Mouse (Mus musculus) MEL (cell line): ENCODE data around the gene Ccdc12. TPM values are rescaled to one million over a fixed set of nuclear protein-coding genes. Genes with fewer than 3 reads are reported as not detected.

Experiments used
- DNase-seq: peaks from one replicate; pipeline ENCODE4 v3.0.0; 2011; ENCODE audit warnings: low read depth, low spot score
- H3K27ac ChIP-seq: 2 replicates; pipeline ENCODE4 v1.5.1; 2012; ENCODE audit warnings: low read depth, mild to moderate bottlenecking, control low read depth, low read length, moderate library complexity; ENCODE audit not compliant: control insufficient read depth
- H3K27me3 ChIP-seq, 2 experiments: fragments of 150-350 bp in 1 of 2; sonication (generic) in 1 of 2; 2 replicates each; pipeline ENCODE4 v1.6.1; 2012; ENCODE audit warnings: low read length in 2 of 2, mild to moderate bottlenecking in 2 of 2, improper control_type of control experiment in 1 of 2, moderate library complexity in 1 of 2; ENCODE audit not compliant: insufficient read depth in 2 of 2, control insufficient read depth in 1 of 2
- H3K36me3 ChIP-seq, 2 experiments: 2 replicates each; pipeline ENCODE4 v1.6.1; 2012 to 2014; ENCODE audit warnings: low read length in 2 of 2, improper control_type of control experiment in 1 of 2, inconsistent platforms in 1 of 2, mild to moderate bottlenecking in 1 of 2; ENCODE audit not compliant: insufficient read depth in 2 of 2, control insufficient read depth in 1 of 2
- H3K4me1 ChIP-seq, 2 experiments: fragments of 150-350 bp in 1 of 2; sonication (generic) in 1 of 2; 2 replicates each; pipeline ENCODE4 v1.6.1; 2012; ENCODE audit warnings: low read length in 2 of 2, improper control_type of control experiment in 1 of 2, mild to moderate bottlenecking in 1 of 2; ENCODE audit not compliant: insufficient read depth in 2 of 2, control insufficient read depth in 1 of 2
- H3K4me3 ChIP-seq, 2 experiments: fragments of 150-350 bp in 1 of 2; sonication (generic) in 1 of 2; 2 replicates each; pipeline ENCODE4 v1.5.1; 2012; ENCODE audit warnings: low read depth in 2 of 2, low read length in 2 of 2, mild to moderate bottlenecking in 2 of 2, moderate library complexity in 2 of 2, control low read depth in 1 of 2, improper control_type of control experiment in 1 of 2; ENCODE audit not compliant: control insufficient read depth in 1 of 2, insufficient read depth in 1 of 2
- H3K79me2 ChIP-seq: 2 replicates; pipeline ENCODE4 v1.6.1; 2012; ENCODE audit warnings: mild to moderate bottlenecking, low read length, moderate library complexity; ENCODE audit not compliant: control insufficient read depth, poor library complexity, insufficient read depth
- H3K9ac ChIP-seq: 2 replicates; pipeline ENCODE4 v1.6.1; 2012; ENCODE audit warnings: low read depth, mild to moderate bottlenecking, control low read depth, low read length, moderate library complexity; ENCODE audit not compliant: control insufficient read depth, poor library complexity, severe bottlenecking
- H3K9me3 ChIP-seq: fragments of 150-350 bp; sonication (generic); replicated peaks from 2 replicates; pipeline ENCODE4 v1.6.1; 2012; ENCODE audit warnings: mild to moderate bottlenecking, low read length, improper control_type of control experiment, moderate library complexity; ENCODE audit not compliant: insufficient read depth
- CTCF ChIP-seq, 3 experiments: IDR thresholded peaks in 2 of 3; conservative IDR thresholded peaks in 1 of 3; 2 replicates each; pipeline ENCODE4 v1.5.1; 2011 to 2012; ENCODE audit warnings: low read length in 3 of 3, low read depth in 2 of 3, mild to moderate bottlenecking in 2 of 3, improper control_type of control experiment in 1 of 3, inconsistent platforms in 1 of 3, mixed read lengths in 1 of 3, moderate library complexity in 1 of 3; ENCODE audit not compliant: control insufficient read depth in 1 of 3, insufficient read depth in 1 of 3, poor library complexity in 1 of 3, severe bottlenecking in 1 of 3
- ELF1 ChIP-seq: IDR thresholded peaks from 2 replicates; pipeline ENCODE4 v1.6.1; 2014; ENCODE audit warnings: low read depth, mild to moderate bottlenecking, inconsistent platforms, low read length, improper control_type of control experiment, moderate library complexity
- EP300 ChIP-seq, 2 experiments: IDR thresholded peaks; 2 replicates each; pipeline ENCODE4 v1.6.1; 2011; ENCODE audit warnings: improper control_type of control experiment in 2 of 2, low read length in 2 of 2, low read depth in 1 of 2, mild to moderate bottlenecking in 1 of 2
- ETS1 ChIP-seq: IDR thresholded peaks from 2 replicates; pipeline ENCODE4 v1.6.1; 2012; ENCODE audit warnings: low read depth, mild to moderate bottlenecking, inconsistent platforms, low read length, improper control_type of control experiment, moderate library complexity
- GABPA ChIP-seq: IDR thresholded peaks from 2 replicates; pipeline ENCODE4 v1.6.1; 2012; ENCODE audit warnings: low read depth, mild to moderate bottlenecking, inconsistent platforms, low read length, improper control_type of control experiment, moderate library complexity
- HCFC1 ChIP-seq: IDR thresholded peaks from 2 replicates; pipeline ENCODE4 v1.6.1; 2012; ENCODE audit warnings: low read depth, mild to moderate bottlenecking, inconsistent platforms, low read length, improper control_type of control experiment, moderate library complexity
- MAX ChIP-seq: IDR thresholded peaks from 2 replicates; pipeline ENCODE4 v1.6.1; 2011; ENCODE audit warnings: low read length, improper control_type of control experiment
- MAZ ChIP-seq: IDR thresholded peaks from 2 replicates; pipeline ENCODE4 v1.6.1; 2012; ENCODE audit warnings: low read depth, mild to moderate bottlenecking, inconsistent platforms, low read length, improper control_type of control experiment
- MEF2A ChIP-seq: IDR thresholded peaks from 2 replicates; pipeline ENCODE4 v1.6.1; 2014; ENCODE audit warnings: low read depth, mild to moderate bottlenecking, inconsistent platforms, low read length, improper control_type of control experiment; ENCODE audit not compliant: poor library complexity, insufficient replicate concordance, severe bottlenecking; ENCODE audit errors: extremely low read depth
- MYB ChIP-seq: IDR thresholded peaks from 2 replicates; pipeline ENCODE4 v1.6.1; 2011; ENCODE audit warnings: mild to moderate bottlenecking, low read depth, low read length, improper control_type of control experiment
- NELFE ChIP-seq: IDR thresholded peaks from 2 replicates; pipeline ENCODE4 v1.6.1; 2011; ENCODE audit warnings: low read depth, low read length, improper control_type of control experiment
- POLR2AphosphoS2 ChIP-seq: IDR thresholded peaks from 2 replicates; pipeline ENCODE4 v1.6.1; 2011; ENCODE audit warnings: low read length, improper control_type of control experiment
- RAD21 ChIP-seq: IDR thresholded peaks from 2 replicates; pipeline ENCODE4 v1.6.1; 2011; ENCODE audit warnings: mild to moderate bottlenecking, low read depth, low read length, improper control_type of control experiment
- RCOR1 ChIP-seq: IDR thresholded peaks from 2 replicates; pipeline ENCODE4 v1.6.1; 2012; ENCODE audit warnings: low read depth, mild to moderate bottlenecking, inconsistent platforms, low read length, improper control_type of control experiment
- SIN3A ChIP-seq: IDR thresholded peaks from 2 replicates; pipeline ENCODE4 v1.6.1; 2012; ENCODE audit warnings: low read length, improper control_type of control experiment, inconsistent platforms
- SMC3 ChIP-seq: IDR thresholded peaks from 2 replicates; pipeline ENCODE4 v1.6.1; 2011; ENCODE audit warnings: low read depth, low read length, improper control_type of control experiment
- TAL1 ChIP-seq: IDR thresholded peaks from 2 replicates; pipeline ENCODE4 v1.6.1; 2012; ENCODE audit warnings: mild to moderate bottlenecking, inconsistent platforms, low read length, moderate library complexity, mixed read lengths
- TBP ChIP-seq: IDR thresholded peaks from 2 replicates; pipeline ENCODE4 v1.8.0; 2011; ENCODE audit warnings: low read depth, low read length, improper control_type of control experiment
- UBTF ChIP-seq: IDR thresholded peaks from 2 replicates; pipeline ENCODE4 v1.6.1; 2012; ENCODE audit warnings: low read depth, mild to moderate bottlenecking, inconsistent platforms, low read length, improper control_type of control experiment, moderate library complexity, borderline replicate concordance; ENCODE audit not compliant: insufficient read depth
- USF1 ChIP-seq: IDR thresholded peaks from 2 replicates; pipeline ENCODE4 v1.6.1; 2014; ENCODE audit warnings: low read depth, mild to moderate bottlenecking, inconsistent platforms, low read length, improper control_type of control experiment, moderate library complexity
- ZKSCAN1 ChIP-seq: IDR thresholded peaks from 2 replicates; pipeline ENCODE4 v1.6.1; 2012; ENCODE audit warnings: low read depth, mild to moderate bottlenecking, inconsistent platforms, low read length, improper control_type of control experiment, moderate library complexity
- ZNF384 ChIP-seq: IDR thresholded peaks from 2 replicates; pipeline ENCODE4 v1.6.1; 2012; ENCODE audit warnings: low read depth, mild to moderate bottlenecking, inconsistent platforms, low read length, improper control_type of control experiment
- polyA plus RNA-seq, 2 experiments: library from polyadenylated mRNA; stranded (reverse) in 1 of 2; unstranded in 1 of 2; fragments of >175 nt in 1 of 2; fragments of >200 nt in 1 of 2; gene quantifications; 2 replicates each; pipeline versions ENCODE4 v1.2.1 to v1.2.4; 2012; ENCODE audit warnings: low replicate concordance in 2 of 2, low read depth in 1 of 2; ENCODE audit not compliant: insufficient read length in 2 of 2, insufficient read depth in 1 of 2, missing spikeins in 1 of 2
- total RNA-seq: library from RNA; depleted of rRNA; stranded (reverse); fragments of 300-350 nt; gene quantifications from 2 replicates; pipeline ENCODE4 v1.2.3, GENCODE M21; 2012

The Ccdc12 gene
- total and polyA plus RNA-seq, 3 experiments, result 112 to 129 TPM; not detected in 1

DNA sequence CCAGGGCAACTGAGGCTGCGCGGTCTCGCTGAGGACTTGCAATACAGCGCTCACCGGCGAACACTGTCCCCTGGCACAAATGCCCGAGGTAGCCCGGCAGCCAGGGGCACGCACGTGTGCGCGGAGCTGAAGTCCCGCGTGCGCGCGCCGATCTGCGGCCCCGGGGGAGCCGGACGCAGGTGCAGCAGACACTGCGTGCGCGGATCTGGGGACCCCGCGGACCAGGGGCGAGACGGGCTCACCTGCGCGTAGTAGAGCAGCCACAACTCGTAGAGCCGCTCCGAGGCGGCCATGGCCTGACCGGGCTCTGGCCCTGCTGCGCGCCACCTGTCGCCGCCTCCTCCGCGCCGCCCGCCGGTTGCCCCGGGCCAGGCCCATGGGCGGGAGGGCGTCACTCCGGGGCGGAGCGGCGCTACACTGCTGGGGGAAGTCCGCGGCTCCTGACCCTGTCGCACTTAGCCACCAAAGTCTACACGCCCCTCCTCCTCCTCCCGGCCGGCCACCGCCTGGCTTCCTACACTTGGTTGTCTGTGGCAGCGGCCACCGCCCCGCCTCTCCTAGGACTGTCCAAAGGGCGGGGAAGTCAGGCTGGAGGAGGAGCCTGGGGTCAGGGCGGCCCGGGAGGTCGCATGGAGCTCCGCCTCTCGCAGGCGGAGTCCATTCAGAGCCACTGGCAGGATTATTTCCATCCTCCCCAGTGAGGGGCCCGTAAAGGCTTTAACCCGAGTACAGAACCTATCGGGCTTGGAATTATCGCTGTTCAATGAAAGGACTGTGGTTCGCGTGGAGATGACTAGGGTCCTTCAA is 2.4 kb upstream of the Ccdc12 start, which contains the start of gene Nbeal2 (continued):
- TF ChIP-seq USF1 (no peak), MEF2A (no peak), CTCF (IDR thresholded peaks at IDR 0.05 in 2 of 3, conservative IDR thresholded peaks at IDR 0.05 in 1 of 3; ENCODE audit: control insufficient read depth in 1 of 3, insufficient read depth in 1 of 3, low read depth in 2 of 3, low read length in 3 of 3, poor library complexity in 1 of 3, severe bottlenecking in 1 of 3) (no peak; a peak in 1 of 6 replicates), RAD21 (no peak), ELF1 (0 out of 2 replicates have a peak, but pooled peaks have one; percentile 17), UBTF (no peak), MYB (no peak), TAL1 (no peak), ZNF384 (no peak), SMC3 (0 out of 2 replicates have a peak, but pooled peaks have one; percentile 0), MAZ (peak; percentile 49; the same call in 1 of the 2 replicates), TBP (0 out of 2 replicates have a peak, but pooled peaks have one; percentile 26), ZKSCAN1 (peak; percentile 61; the same call in 1 of the 2 replicates), NELFE (peak; percentile 66), HCFC1 (peak; percentile 64), SIN3A (peak; percentile 63), MAX (no peak), RCOR1 (no peak), POLR2AphosphoS2 (no peak)

DNA sequence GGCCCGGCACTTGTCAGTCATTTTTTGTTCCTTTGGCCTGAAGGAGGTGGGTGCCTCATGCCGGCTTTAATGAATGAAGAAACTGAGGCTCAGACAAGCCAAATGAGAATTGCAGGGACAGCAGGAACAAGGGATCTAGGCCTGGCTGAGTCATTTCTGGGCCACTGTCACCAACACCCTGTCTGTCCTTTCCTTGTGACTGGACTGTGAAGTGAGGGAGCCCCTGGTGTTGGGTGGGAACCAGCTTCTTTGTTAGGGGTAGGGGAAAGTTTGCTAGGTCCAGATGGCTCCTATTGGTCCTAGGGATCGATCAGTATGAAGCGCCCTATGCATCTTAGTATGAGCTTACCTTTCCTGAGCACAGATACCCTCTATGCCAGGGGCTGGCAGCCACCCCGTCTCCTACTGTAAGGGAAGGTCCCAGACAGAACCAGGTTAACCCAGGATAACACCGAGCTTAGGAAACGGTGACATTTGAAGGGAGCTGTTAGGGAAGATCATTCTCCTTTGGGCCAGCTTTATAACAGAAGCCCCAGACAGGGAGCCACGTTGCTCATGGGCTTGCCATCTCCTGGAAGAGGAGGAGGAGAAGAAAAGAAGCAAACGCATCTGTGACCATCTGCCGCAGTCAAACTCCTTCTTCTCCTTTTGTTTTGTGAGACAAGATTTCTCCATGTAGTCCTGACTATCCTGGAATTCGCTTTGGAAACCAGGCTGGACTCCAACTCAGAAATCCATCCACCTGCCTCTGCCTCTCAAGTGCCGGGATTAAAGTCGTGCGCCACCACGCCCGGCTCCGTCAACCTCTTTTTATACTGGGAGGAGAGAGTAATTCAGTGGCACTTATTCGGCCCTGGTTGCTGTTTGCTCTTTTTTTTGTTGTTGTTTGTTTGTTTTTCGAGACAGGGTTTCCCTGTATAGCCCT is 1.3 kb upstream of the Ccdc12 start:
- peak overlapping the region; percentile 69 to 83 for H3K4me3 ChIP-seq
- H3K9ac ChIP-seq, result peak overlapping the region; percentile 80
- peaks cover 2 to 26% of the 10 kb centered on the region in 2 experiments for H3K4me1 ChIP-seq

More for the DNA sequence above, 1.3 kb upstream of the Ccdc12 start:
- TF ChIP-seq EP300 (IDR thresholded peaks at IDR 0.05; ENCODE audit: low read depth in 1 of 2, low read length in 2 of 2), result no peak
- no peak for TF ChIP-seq GABPA
- no peak for TF ChIP-seq ETS1
- TF ChIP-seq TAL1, result no peak
- TF ChIP-seq, all 39 proteins: peak for 0
- no peak overlapping the region; the same call in 1 of the 2 replicates for H3K27ac ChIP-seq
- H3K9me3 ChIP-seq, result no peaks in the 10 kb centered on the region
- no peaks in the 10 kb centered on the region for H3K27me3 ChIP-seq
- no peak for DNase-seq
- H3K36me3 ChIP-seq, result peaks cover 0 to 3% of the 10 kb centered on the region in 2 experiments; a peak in 2 of 4 replicates
- H3K79me2 ChIP-seq, result peaks cover 23% of the 10 kb centered on the region
